Mouse (Mus musculus): Measurements from ENCODE around the gene Pcyt1a.

GRCm38 (mm10) chr16:32434066-32434465 is 3.3 kb downstream of the Pcyt1a start:
- TF ChIP-seq CTCF (IDR thresholded peaks at IDR 0.05; ENCODE audit: borderline replicate concordance, insufficient read depth, low read depth, low read length) (no peak), POLR2A (IDR thresholded peaks at IDR 0.05; ENCODE audit: borderline replicate concordance, insufficient read depth, low read length) (no peak)
